In the genomic region with DNA sequence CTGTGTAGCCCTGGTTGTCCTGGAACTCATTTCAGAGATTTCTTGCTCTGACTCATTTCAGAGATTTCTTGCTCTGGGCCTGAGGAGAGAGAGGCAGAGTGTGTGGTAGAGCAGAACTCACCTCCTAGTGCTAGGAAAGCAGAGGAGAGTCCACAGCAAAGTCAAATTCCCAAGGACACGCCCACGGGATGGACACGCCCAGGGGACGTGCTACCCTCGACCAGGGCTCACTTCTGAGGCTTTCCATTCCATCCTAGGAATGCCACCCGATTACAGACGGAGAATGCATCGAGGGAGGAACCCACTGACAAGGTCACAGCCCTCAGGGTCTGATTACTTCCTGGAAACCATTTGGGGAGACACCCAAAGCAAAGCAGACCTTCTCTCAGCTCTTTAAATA, we compare ENCODE assay signal across 9 mouse cellular contexts. TPM values are rescaled to one million over a fixed set of nuclear protein-coding genes. Genes with fewer than 3 reads are reported as not detected.
A peak's percentile ranks its signal among the peaks of the same experiment; 100 is the strongest.
DNase-seq lines count a peak whose midpoint lies in the region; ATAC-seq lines count a peak whose summit lies in the region.
"Had no signal": no experiment of that assay in that cellular context is flagged by ENCODE, and none has a peak within 500 bp of the region (broad histone marks: within the 10 kb centered on the region; RNA-seq: fewer than 3 reads in every experiment).

No protein-coding gene starts in this region.

- no peaks in the 10 kb centered on the region for H3K27me3 ChIP-seq in limb, embryonic 11.5 days (ENCODE audit: control insufficient read depth, insufficient read depth, low read length)
- H3K27me3 ChIP-seq in limb, embryonic 10.5 days (ENCODE audit: low read depth, poor library complexity, severe bottlenecking), result no peaks in the 10 kb centered on the region

- no peaks in the 10 kb centered on the region for H3K36me3 ChIP-seq in limb, embryonic 11.5 days (ENCODE audit: control insufficient read depth, insufficient read depth, low read length)
- no peaks in the 10 kb centered on the region for H3K36me3 ChIP-seq in limb, embryonic 10.5 days

- 0 out of 2 replicates have a peak, but pooled peaks cover 2% of the 10 kb centered on the region for H3K4me1 ChIP-seq in limb, embryonic 11.5 days (ENCODE audit: control insufficient read depth, insufficient read depth, low read length)
- peaks cover 5% of the 10 kb centered on the region; the same call in 1 of the 2 replicates for H3K4me1 ChIP-seq in limb, embryonic 10.5 days

- no peak overlapping the region for H3K4me2 ChIP-seq in limb, embryonic 11.5 days (ENCODE audit: low read depth, severe bottlenecking)

- no peak overlapping the region for H3K27ac ChIP-seq in limb, embryonic 11.5 days (replicated peaks; ENCODE audit: low read depth, low read length)
- H3K27ac ChIP-seq in limb, embryonic 10.5 days, result no peak overlapping the region
- H3K27ac ChIP-seq: liver, embryonic 14.5 days had no signal

- ATAC-seq in limb, embryonic 11.5 days (ENCODE audit: insufficient number of reproducible peaks, low FRiP score, low TSS enrichment, low read depth), result no peak

- H3K9ac ChIP-seq in limb, embryonic 11.5 days (ENCODE audit: low read length), result no peak overlapping the region
- H3K9ac ChIP-seq: liver, embryonic 14.5 days had no signal

- peak; percentile 33 for DNase-seq in limb, embryonic 11.5 days (ENCODE audit: low spot score)
- no peak for DNase-seq in limb, embryonic 10.5 days (ENCODE audit: low spot score)
- peak; percentile 44 for DNase-seq in embryo, embryonic 9.5 days (ENCODE audit: extremely low spot score)
- DNase-seq in kidney, adult 11 months, result peak; percentile 40
- peak; percentile 33 for DNase-seq in mesoderm, embryonic 11.5 days (ENCODE audit: low read depth, low spot score)
- DNase-seq in layer of hippocampus, postnatal 14 days (ENCODE audit: low spot score in 2 of 2), result no peak
- no peak for DNase-seq in layer of hippocampus, adult 9-10 months (ENCODE audit: low spot score)
- no peak for DNase-seq in cerebellum, adult 8-10 months

- WGBS in limb, embryonic 11.5 days, result 15% methylated on average over 8 of the region's 8 CpGs
- 14% methylated on average over 8 of the region's 8 CpGs for WGBS in limb, embryonic 10.5 days

- H3K4me3 ChIP-seq in limb, embryonic 11.5 days (ENCODE audit: low read depth, low read length), result no peak overlapping the region
- H3K4me3 ChIP-seq in limb, embryonic 10.5 days, result no peak overlapping the region

- H3K9me3 ChIP-seq in limb, embryonic 11.5 days (ENCODE audit: control insufficient read depth, low read length), result no peaks in the 10 kb centered on the region
- H3K9me3 ChIP-seq in limb, embryonic 10.5 days (replicated peaks), result no peaks in the 10 kb centered on the region

RNA-seq across cellular contexts. Expression of gene Epas1, which starts 39.9 kb away (rescaled TPM):
- 6.5 and 7.9 TPM in 2 replicates for polyA plus RNA-seq in limb, embryonic 11.5 days (2014; fragmentation: Nextera tagmentation; extraction: Ambion mirVana)
- polyA plus RNA-seq in limb, embryonic 10.5 days (2016; fragmentation: Nextera tagmentation; extraction: Ambion mirVana), result 2.8 and 2.9 TPM in 2 replicates
- 100 to 1,000 TPM; 105 to 106 TPM for total RNA-seq in layer of hippocampus, postnatal 14 days (2021)

Comparison
In these comparisons a context has a peak if more than half of its experiments do, and no peak if none do; other contexts are left out.
1. DNase-seq: peak in limb, embryonic 11.5 days (single experiment), embryo, embryonic 9.5 days (single experiment), kidney, adult 11 months (single experiment) and mesoderm, embryonic 11.5 days (single experiment); none in limb, embryonic 10.5 days (single experiment), layer of hippocampus, postnatal 14 days (0 of 2), layer of hippocampus, adult 9-10 months (single experiment) and cerebellum, adult 8-10 months (single experiment).